Mouse (Mus musculus): Measurements from ENCODE around the gene Ndufa7.
"Not testable (repeated sequence)": the region's sequence is repeated elsewhere in the genome, so short reads cannot be mapped to it uniquely, and the experiment has no call there.

The Ndufa7 gene

GRCm38 (mm10) chr17:33884320-33884719 lies 59.9 kb downstream of the Ndufa7 start:
- not testable (repeated sequence) for DNase-seq

- DNase-seq = not testable (repeated sequence)
These were observed 63.4 kb downstream of the Ndufa7 start for GRCm38 (mm10) chr17:33887802-33888201.
